Mouse (Mus musculus) embryonic fibroblast, embryonic 13.5 days (primary cell): ENCODE measurements around the gene St3gal6. TPM values are rescaled to one million over a fixed set of nuclear protein-coding genes. Genes with fewer than 3 reads are reported as not detected.
A peak's percentile ranks its signal among the peaks of the same experiment; 100 is the strongest.

Source experiments
- H3K27ac ChIP-seq: 2 replicates; pipeline ENCODE4 v1.5.1; 2012; ENCODE audit warnings: low read length, control low read depth, inconsistent platforms; ENCODE audit not compliant: insufficient read depth
- H3K4me1 ChIP-seq: 2 replicates; pipeline ENCODE4 v1.6.1; 2011; ENCODE audit warnings: low read length; ENCODE audit not compliant: control insufficient read depth, insufficient read depth
- H3K4me3 ChIP-seq: 2 replicates; pipeline ENCODE4 v1.5.1; 2011; ENCODE audit warnings: mild to moderate bottlenecking, control low read depth, low read length; ENCODE audit not compliant: insufficient read depth
- CTCF ChIP-seq: IDR thresholded peaks from 2 replicates; pipeline ENCODE4 v1.5.1; 2011; ENCODE audit warnings: mild to moderate bottlenecking, control low read depth, low read length, moderate library complexity, borderline replicate concordance; ENCODE audit not compliant: insufficient read depth
- POLR2A ChIP-seq: IDR thresholded peaks from 2 replicates; pipeline ENCODE4 v1.6.1; 2011; ENCODE audit warnings: low read depth, mild to moderate bottlenecking, control low read depth, low read length, moderate library complexity
- polyA plus RNA-seq: library from polyadenylated mRNA; stranded (reverse); fragments of >200 nt; gene quantifications from 2 replicates; pipeline ENCODE4 v1.2.4, GENCODE M21; 2011; ENCODE audit warnings: low read depth; ENCODE audit not compliant: missing spikeins, insufficient read length

St3gal6 gene
- polyA plus RNA-seq, 1 experiment, result 8.0 TPM

DNA sequence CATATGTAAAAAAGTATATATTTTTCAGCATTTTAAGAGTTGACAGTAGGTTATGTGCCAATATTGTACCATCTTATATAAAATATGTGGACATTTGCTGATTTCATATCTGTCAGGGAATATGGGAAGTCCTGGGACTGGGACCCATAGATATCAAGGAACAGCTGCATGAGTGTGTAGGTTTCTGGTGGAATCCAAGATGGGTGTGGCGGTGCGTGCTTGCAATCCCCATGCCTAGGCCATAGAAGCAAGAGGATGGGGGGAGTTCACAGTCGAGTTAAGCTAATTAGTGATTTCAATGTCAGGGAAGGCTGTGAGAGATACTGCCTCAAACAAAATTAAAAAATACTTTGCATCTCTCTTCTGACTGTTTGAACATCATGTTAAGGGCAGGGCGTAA lies 75.0 kb downstream of the St3gal6 start:
- TF ChIP-seq CTCF, result no peak
- TF ChIP-seq POLR2A, result no peak
- H3K27ac ChIP-seq, result no peak overlapping the region
- H3K4me1 ChIP-seq, result no peaks in the 10 kb centered on the region
- H3K4me3 ChIP-seq, result no peak overlapping the region

DNA sequence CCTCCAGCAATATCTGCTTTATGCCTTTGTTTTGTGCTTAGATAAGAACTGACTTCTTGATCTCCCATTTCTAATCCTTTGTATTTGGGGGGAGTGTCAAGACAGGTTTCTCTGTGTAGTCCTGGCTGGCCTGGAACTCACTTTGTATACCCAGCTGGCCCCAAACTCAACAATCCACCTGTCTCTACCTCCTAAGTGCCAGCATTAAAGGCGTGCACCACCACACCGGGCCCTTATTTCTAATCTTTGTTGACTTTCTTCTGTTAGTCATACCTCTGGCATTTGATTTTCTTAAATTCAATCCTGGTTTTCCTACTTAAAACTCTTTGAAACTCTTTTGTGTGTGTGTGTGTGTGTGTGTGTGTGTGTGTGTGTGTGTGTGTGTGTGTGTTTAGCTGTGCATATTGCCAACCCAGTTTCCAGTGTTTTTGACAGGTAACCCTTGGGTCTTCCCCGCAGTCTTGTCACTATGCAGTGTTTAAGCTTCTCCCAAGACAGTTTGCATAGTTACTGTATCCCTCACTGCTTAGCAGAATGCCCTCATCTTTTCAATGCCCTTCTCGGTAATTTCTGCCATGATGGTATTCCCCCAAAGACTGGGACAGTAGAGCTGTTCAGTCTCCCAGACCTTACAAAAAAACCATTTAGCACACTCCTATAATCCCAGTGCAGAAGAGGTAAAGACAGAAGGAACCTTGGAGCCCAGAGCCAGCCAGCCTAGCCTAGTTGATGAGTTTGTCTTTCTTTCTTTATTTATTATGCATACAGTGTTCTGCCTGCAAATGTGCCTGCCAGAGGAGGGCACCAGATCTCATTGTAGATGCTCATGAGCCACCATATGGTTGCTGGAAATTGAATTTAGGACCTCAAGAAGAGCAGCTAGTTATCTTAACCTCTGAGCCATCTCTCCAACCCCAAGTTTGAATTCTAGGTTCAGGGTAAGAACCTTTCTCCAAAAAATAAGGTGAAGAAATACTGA lies 77.5 kb downstream of the St3gal6 start:
- no peak for TF ChIP-seq POLR2A
- TF ChIP-seq CTCF, result no peak
- Histone ChIP-seq H3K27ac (no peak overlapping the region), H3K4me3 (no peak overlapping the region), H3K4me1 (no peaks in the 10 kb centered on the region; the same call in 1 of the 2 replicates)

- no peak for TF ChIP-seq CTCF
- no peak for TF ChIP-seq POLR2A
- Histone ChIP-seq H3K4me3 (no peak overlapping the region), H3K4me1 (no peaks in the 10 kb centered on the region; the same call in 1 of the 2 replicates), H3K27ac (no peak overlapping the region)
Observed at GRCm38 (mm10) chr16:58444735-58445134, 79.3 kb downstream of the St3gal6 start.

- Histone ChIP-seq H3K27ac (no peak overlapping the region), H3K4me1 (peaks cover 6% of the 10 kb centered on the region; the same call in 1 of the 2 replicates), H3K4me3 (no peak overlapping the region)
- TF ChIP-seq CTCF (no peak), POLR2A (no peak)
Observed at GRCm38 (mm10) chr16:58432384-58432783, 91.7 kb downstream of the St3gal6 start.

GRCm38 (mm10) chr16:58430246-58430645 lies 93.8 kb downstream of the St3gal6 start:
- no peak overlapping the region for H3K27ac ChIP-seq
- TF ChIP-seq CTCF, result no peak
- TF ChIP-seq POLR2A, result no peak
- H3K4me1 ChIP-seq, result peaks cover 6% of the 10 kb centered on the region; the same call in 1 of the 2 replicates
- H3K4me3 ChIP-seq, result no peak overlapping the region

DNA sequence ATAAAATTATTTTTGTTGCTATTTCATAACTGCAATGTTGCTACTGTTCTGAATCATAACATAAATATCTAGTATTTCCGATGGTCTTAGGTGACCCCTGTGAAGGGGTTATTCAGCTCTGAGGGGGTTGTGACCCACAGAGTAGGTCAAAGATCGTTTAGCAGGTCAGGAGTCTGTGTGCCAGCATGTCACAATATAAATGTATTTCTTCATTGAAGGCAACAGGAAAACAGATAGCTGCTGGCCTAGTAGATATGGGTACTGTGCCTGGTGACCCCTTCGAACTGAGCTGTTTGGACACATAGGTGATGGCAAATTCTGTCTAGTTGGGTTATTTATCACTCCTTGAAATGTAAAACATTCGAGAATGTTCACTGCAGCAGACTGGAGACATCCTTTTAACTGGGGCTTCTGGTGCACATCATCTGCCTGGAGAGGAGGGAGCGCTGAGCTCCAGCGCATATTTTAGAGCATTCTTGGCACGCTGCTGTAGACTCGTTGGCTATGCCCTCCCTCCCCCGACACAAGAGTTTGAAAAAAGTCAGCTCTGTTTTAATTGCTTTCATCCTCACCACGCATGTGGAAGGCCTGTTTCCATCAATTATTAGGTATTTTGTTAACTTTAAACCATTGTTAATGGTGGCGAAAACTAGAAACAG lies 102.2 kb downstream of the St3gal6 start:
- Histone ChIP-seq H3K27ac (peak overlapping the region; percentile 55), H3K4me3 (no peak overlapping the region), H3K4me1 (peaks cover 19% of the 10 kb centered on the region)
- TF ChIP-seq CTCF (no peak), POLR2A (no peak)

Other genes with a start within 250 kb of the St3gal6 start
- 71.2 and 87.2 TPM in 2 replicates for gene Dcbld2, start 115.8 kb downstream of the St3gal6 start, polyA plus RNA-seq
- not detected in 2 replicates for gene Gm813, start 92.7 kb upstream of the St3gal6 start, polyA plus RNA-seq
- gene E330017A01Rik, start 114.5 kb upstream of the St3gal6 start, polyA plus RNA-seq, result not detected in 2 replicates
- 30.4 and 33.2 TPM in 2 replicates for gene Cpox, start 146.0 kb upstream of the St3gal6 start, polyA plus RNA-seq
- not detected in 2 replicates for gene Gpr15, start 194.8 kb upstream of the St3gal6 start, polyA plus RNA-seq
- gene Cldnd1, start 203.7 kb upstream of the St3gal6 start, polyA plus RNA-seq, result 98.1 and 112 TPM in 2 replicates
- gene Olfr172, start 238.9 kb upstream of the St3gal6 start, polyA plus RNA-seq, result not detected in 2 replicates